Mouse (Mus musculus): ENCODE results near the gene Ap1b1. TPM values are rescaled to one million over a fixed set of nuclear protein-coding genes. Genes with fewer than 3 reads are reported as not detected.

Gene Ap1b1
- 104 TPM for polyA plus RNA-seq (2017; shearing (Covaris generic))

DNA sequence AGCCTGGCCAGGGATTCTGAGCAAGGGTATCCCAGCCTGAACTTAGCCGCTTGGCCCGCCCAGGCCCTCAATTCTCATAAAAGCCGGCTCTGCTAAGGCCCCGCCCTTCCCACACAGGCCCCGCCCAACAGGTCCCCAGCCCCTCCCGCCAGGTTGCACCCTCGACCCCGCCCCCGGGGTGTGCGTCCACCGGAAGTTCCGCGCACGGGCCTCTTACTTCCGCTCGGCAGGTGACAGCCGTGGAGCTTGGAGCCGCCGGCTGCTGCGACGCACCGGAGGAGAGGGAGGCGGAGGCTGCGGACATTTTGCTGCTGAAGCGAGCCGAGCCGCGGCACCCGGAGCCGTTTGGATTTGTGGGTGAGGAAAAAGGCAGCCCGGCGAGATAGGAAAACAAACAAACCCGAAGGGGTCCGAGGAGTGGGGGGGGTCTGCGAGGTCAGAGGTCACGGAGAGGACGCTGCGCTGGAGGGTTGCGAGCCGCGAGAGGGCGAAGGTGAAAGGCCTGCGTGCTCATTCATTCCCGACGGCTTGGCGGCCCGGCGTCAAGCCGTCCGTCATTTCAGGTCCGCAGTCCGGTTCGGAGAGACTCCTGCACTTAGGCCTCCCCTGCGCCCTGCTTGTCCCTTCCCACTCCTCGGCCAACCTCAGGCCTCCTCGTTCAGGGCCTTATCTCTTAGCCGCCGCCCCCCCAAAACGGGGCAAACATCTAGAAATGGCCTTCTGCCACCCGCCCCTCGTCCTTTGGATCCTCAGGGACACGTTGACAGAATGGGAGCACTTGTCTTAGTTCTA is at the start of gene Ap1b1:
Ap1b1 (plus strand) TSS at position 130 of the 792 bp plus-strand sequence.

GRCm38 (mm10) chr11:4947813-4948174 is 38.8 kb upstream of the Ap1b1 start, which contains the start of gene Nefh:
Nefh (minus strand) TSS chr11:4948064.

DNA sequence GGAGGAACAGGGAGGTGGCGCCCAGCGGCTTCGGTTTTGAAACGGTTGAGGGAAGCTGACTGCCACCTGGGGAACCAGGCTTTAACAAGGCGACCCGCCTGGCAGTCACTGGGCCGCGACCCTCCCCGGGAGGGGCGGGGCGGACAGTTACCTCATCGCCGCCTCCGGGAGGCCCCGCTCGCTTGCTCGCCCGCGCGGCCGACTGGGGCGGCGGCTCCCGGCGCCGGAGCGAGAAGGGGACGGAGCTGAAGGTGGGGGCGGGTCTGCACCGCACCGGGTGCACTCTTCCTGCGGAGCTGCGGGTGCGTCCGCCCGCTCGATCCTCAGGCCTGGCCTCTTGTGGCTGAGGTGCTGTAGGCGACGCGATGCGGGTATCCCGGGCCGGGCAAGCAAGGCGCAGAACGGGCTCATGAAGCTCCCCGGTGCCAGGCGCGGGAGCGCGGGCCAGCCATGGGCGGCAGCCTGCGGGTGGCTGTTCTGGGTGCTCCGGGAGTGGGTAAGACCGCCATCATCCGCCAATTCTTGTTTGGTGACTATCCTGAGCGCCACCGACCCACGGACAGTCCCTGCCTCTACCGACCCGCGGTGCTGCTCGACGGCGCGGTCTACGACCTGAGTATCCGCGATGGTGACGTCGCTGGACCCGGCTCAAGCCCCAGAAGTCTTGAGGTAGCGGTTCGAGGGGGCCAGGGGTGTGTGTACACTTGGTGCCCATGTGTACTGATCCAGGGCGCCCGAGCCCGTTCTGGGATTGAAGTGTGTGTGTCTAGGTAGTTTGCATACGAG is 71.4 kb downstream of the Ap1b1 start, which contains the start of gene Rasl10a:
Rasl10a (plus strand) TSS at position 273 of the 786 bp plus-strand sequence.

DNA sequence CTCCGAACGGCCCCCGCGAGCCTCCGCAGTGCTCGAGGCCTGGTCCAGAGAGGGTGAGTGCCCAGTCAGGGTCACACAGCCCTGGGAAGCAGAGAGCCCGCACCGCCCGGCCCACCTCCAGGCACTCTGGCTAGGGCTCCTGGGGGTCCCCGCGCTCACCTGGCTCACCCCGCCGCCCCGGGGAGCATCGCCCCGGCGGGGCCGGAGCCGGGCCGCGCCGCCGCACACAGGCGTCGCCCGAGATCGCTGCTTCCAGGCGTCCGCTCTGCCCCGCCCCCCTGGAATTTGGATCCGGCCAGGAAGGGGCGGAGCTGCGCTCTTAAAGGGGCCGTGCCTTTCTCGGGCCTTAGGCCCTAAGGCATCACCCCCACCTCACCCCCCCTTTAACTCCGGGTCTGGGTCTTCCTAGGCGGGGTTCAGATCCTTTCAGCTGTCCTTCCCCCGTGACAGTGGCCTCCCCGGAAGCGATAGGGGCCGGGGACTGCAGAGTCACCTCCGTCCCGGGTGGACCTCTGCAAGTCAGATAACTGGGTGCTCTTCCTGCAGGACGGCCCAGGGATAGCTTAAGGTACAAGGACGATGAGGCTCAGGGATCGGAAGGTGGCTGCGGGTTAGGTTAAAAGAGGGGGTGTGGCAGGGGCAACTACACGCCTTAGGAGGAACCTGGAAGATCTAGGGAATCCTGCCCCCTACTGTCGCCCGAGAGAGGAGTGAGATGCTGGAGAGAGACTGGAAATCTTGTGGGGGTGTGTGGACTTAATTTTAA is 78.6 kb downstream of the Ap1b1 start, which contains the start of gene Gas2l1:
Gas2l1 (minus strand) TSS at position 272 of the 766 bp plus-strand sequence.

Other genes starting within 250 kb of the Ap1b1 start
- not detected for gene Cabp7, start 240.0 kb upstream of the Ap1b1 start, polyA plus RNA-seq (2017; shearing (Covaris generic))
- gene Nf2, start 137.3 kb upstream of the Ap1b1 start, polyA plus RNA-seq (2017; shearing (Covaris generic)) = 45.0 TPM
- 23.3 TPM for gene Nipsnap1, start 112.9 kb upstream of the Ap1b1 start, polyA plus RNA-seq (2017; shearing (Covaris generic))
- 28.7 TPM for gene Thoc5, start 91.5 kb upstream of the Ap1b1 start, polyA plus RNA-seq (2017; shearing (Covaris generic))
- gene Nefh, start 38.8 kb upstream of the Ap1b1 start, polyA plus RNA-seq (2017; shearing (Covaris generic)) = 4.7 TPM
- gene Rasl10a, start 71.3 kb downstream of the Ap1b1 start, polyA plus RNA-seq (2017; shearing (Covaris generic)) = not detected
- 8.3 TPM for gene Gas2l1, start 78.5 kb downstream of the Ap1b1 start, polyA plus RNA-seq (2017; shearing (Covaris generic))
- gene Rhbdd3, start 112.1 kb downstream of the Ap1b1 start, polyA plus RNA-seq (2017; shearing (Covaris generic)) = 7.8 TPM
- gene Ewsr1, start 112.4 kb downstream of the Ap1b1 start, polyA plus RNA-seq (2017; shearing (Covaris generic)) = 730 TPM
- 0.60 TPM for gene Emid1, start 165.4 kb downstream of the Ap1b1 start, polyA plus RNA-seq (2017; shearing (Covaris generic))